Mouse (Mus musculus) MEL (cell line): Measurements from ENCODE around the gene Rasgef1b.

Source experiments
- CHD2 ChIP-seq: IDR thresholded peaks from 2 replicates; pipeline ENCODE4 v1.6.1; 2011; ENCODE audit warnings: low read length, improper control_type of control experiment
- CTCF ChIP-seq, 3 experiments: IDR thresholded peaks in 2 of 3; conservative IDR thresholded peaks in 1 of 3; 2 replicates each; pipeline ENCODE4 v1.5.1; 2011 to 2012; ENCODE audit warnings: low read length in 3 of 3, low read depth in 2 of 3, mild to moderate bottlenecking in 2 of 3, improper control_type of control experiment in 1 of 3, inconsistent platforms in 1 of 3, mixed read lengths in 1 of 3, moderate library complexity in 1 of 3; ENCODE audit not compliant: control insufficient read depth in 1 of 3, insufficient read depth in 1 of 3, poor library complexity in 1 of 3, severe bottlenecking in 1 of 3
- ELF1 ChIP-seq: IDR thresholded peaks from 2 replicates; pipeline ENCODE4 v1.6.1; 2014; ENCODE audit warnings: low read depth, mild to moderate bottlenecking, inconsistent platforms, low read length, improper control_type of control experiment, moderate library complexity
- EP300 ChIP-seq, 2 experiments: IDR thresholded peaks; 2 replicates each; pipeline ENCODE4 v1.6.1; 2011; ENCODE audit warnings: improper control_type of control experiment in 2 of 2, low read length in 2 of 2, low read depth in 1 of 2, mild to moderate bottlenecking in 1 of 2
- JUND ChIP-seq: IDR thresholded peaks from 2 replicates; pipeline ENCODE4 v1.6.1; 2011; ENCODE audit warnings: low read depth, mild to moderate bottlenecking, improper control_type of control experiment, low read length
- MEF2A ChIP-seq: IDR thresholded peaks from 2 replicates; pipeline ENCODE4 v1.6.1; 2014; ENCODE audit warnings: low read depth, mild to moderate bottlenecking, inconsistent platforms, low read length, improper control_type of control experiment; ENCODE audit not compliant: poor library complexity, insufficient replicate concordance, severe bottlenecking; ENCODE audit errors: extremely low read depth
- MXI1 ChIP-seq: IDR thresholded peaks from 2 replicates; pipeline ENCODE4 v1.6.1; 2011; ENCODE audit warnings: mild to moderate bottlenecking, low read depth, low read length, improper control_type of control experiment
- NELFE ChIP-seq: IDR thresholded peaks from 2 replicates; pipeline ENCODE4 v1.6.1; 2011; ENCODE audit warnings: low read depth, low read length, improper control_type of control experiment
- POLR2A ChIP-seq, 2 experiments: IDR thresholded peaks; 2 replicates each; pipeline ENCODE4 v1.6.1; 2011 to 2012; ENCODE audit warnings: low read length in 2 of 2, mild to moderate bottlenecking in 2 of 2, control low read depth in 1 of 2, improper control_type of control experiment in 1 of 2, low read depth in 1 of 2, moderate library complexity in 1 of 2; ENCODE audit not compliant: control insufficient read depth in 1 of 2, insufficient read depth in 1 of 2, poor library complexity in 1 of 2
- RCOR1 ChIP-seq: IDR thresholded peaks from 2 replicates; pipeline ENCODE4 v1.6.1; 2012; ENCODE audit warnings: low read depth, mild to moderate bottlenecking, inconsistent platforms, low read length, improper control_type of control experiment
- UBTF ChIP-seq: IDR thresholded peaks from 2 replicates; pipeline ENCODE4 v1.6.1; 2012; ENCODE audit warnings: low read depth, mild to moderate bottlenecking, inconsistent platforms, low read length, improper control_type of control experiment, moderate library complexity, borderline replicate concordance; ENCODE audit not compliant: insufficient read depth
- ZC3H11A ChIP-seq: IDR thresholded peaks from 2 replicates; pipeline ENCODE4 v1.6.1; 2012; ENCODE audit warnings: low read depth, mild to moderate bottlenecking, inconsistent platforms, low read length, improper control_type of control experiment
- ZNF384 ChIP-seq: IDR thresholded peaks from 2 replicates; pipeline ENCODE4 v1.6.1; 2012; ENCODE audit warnings: low read depth, mild to moderate bottlenecking, inconsistent platforms, low read length, improper control_type of control experiment

- TF ChIP-seq JUND (no peak), POLR2A (IDR thresholded peaks at IDR 0.05; ENCODE audit: control insufficient read depth in 1 of 2, insufficient read depth in 1 of 2, low read depth in 1 of 2, low read length in 2 of 2, poor library complexity in 1 of 2) (no peak), MXI1 (no peak), MEF2A (no peak), CHD2 (no peak), ELF1 (no peak), NELFE (no peak), EP300 (IDR thresholded peaks at IDR 0.05; ENCODE audit: low read depth in 1 of 2, low read length in 2 of 2) (no peak), ZC3H11A (no peak), UBTF (no peak), CTCF (IDR thresholded peaks at IDR 0.05 in 2 of 3, conservative IDR thresholded peaks at IDR 0.05 in 1 of 3; ENCODE audit: control insufficient read depth in 1 of 3, insufficient read depth in 1 of 3, low read depth in 2 of 3, low read length in 3 of 3, poor library complexity in 1 of 3, severe bottlenecking in 1 of 3) (no peak), ZNF384 (no peak), RCOR1 (no peak)
These were observed 13.6 kb downstream of the Rasgef1b start for GRCm38 (mm10) chr5:99715281-99715744.
